Mouse (Mus musculus): ENCODE data around the gene Nuak1. TPM values are rescaled to one million over a fixed set of nuclear protein-coding genes. Genes with fewer than 3 reads are reported as not detected.

Nuak1 gene
- total RNA-seq, 2 experiments from 2014 or later = 19.9 to 20.7 TPM

GRCm38 (mm10) chr10:84382900-84383883, 57.2 kb downstream of the Nuak1 start:
- DNase-seq (ENCODE audit: low spot score in 2 of 2) = no peak

GRCm38 (mm10) chr10:84381276-84381798, 59.1 kb downstream of the Nuak1 start:
- DNase-seq (ENCODE audit: low spot score in 2 of 2) = no peak

GRCm38 (mm10) chr10:84379366-84379765, 61.0 kb downstream of the Nuak1 start:
- no peak for DNase-seq (ENCODE audit: low spot score in 2 of 2)

- no peak for DNase-seq (ENCODE audit: low spot score in 2 of 2)
Measured at GRCm38 (mm10) chr10:84377956-84378355, 62.4 kb downstream of the Nuak1 start.

DNA sequence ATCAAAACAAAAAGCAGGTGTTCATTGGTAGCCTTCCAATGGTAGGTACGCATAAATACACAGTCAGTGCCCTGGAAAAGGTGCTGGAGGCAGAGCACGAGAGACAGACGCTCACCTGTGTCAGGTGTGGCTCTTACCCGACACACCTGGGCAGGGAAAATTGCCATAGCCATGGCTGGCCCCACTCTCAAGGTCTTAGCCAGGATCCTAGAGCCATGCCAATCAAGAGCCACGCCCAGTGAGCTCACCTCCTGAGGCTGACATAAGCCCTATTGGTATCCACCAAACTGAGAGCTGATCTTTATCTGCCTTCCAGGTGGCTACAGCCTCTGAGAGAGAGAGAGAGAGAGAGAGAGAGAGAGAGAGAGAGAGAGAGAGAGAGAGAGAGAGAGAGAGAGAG, 64.1 kb downstream of the Nuak1 start:
- no peak for DNase-seq (ENCODE audit: low spot score in 2 of 2)

DNA sequence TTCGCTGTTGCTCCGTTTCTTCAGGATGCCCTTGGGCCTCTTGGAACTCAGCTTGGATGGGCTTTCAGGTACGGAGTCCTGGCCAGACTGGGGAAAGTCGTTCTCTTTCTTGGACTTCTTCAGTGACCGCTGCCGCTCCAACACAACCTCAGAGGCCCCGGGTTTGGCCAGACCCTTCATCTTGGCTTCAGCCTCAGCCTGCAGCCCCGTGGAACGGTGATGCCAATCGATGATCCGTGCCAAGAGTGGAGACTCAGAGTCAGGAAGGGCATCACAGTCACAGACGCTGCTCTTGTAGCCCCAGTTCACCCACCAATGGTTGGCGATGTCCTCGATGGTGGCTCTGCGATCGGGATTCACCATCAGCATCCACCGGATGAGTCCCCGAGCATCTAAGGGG, 65.4 kb downstream of the Nuak1 start:
- DNase-seq (ENCODE audit: low spot score in 2 of 2) = no peak

DNA sequence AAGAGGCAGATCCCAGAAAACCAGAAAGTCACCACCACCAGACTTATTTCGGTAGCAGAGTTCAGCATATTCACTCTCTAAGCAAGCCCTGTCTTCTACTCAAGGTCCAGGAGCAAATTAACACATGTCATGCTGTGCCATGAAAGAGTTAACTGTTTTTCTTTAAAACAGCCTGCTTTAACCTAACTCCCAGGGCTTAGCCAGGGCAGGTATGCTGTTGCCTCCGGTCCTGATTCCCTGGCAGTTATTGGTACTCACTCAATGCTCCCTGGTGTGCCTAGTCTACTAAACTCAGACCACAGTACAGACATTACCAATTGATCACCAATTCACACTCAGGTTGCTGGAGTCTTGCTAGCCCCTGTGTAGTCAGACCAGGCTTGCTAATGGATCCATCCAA, 66.9 kb downstream of the Nuak1 start:
- no peak for DNase-seq (ENCODE audit: low spot score in 2 of 2)

GRCm38 (mm10) chr10:84372161-84373095, 68.0 kb downstream of the Nuak1 start:
- no peak for DNase-seq (ENCODE audit: low spot score in 2 of 2)

GRCm38 (mm10) chr10:84371681-84372160, 68.7 kb downstream of the Nuak1 start:
- no peak for DNase-seq (ENCODE audit: low spot score in 2 of 2)

GRCm38 (mm10) chr10:84371230-84371629, 69.2 kb downstream of the Nuak1 start:
- DNase-seq (ENCODE audit: low spot score in 2 of 2) = no peak

DNA sequence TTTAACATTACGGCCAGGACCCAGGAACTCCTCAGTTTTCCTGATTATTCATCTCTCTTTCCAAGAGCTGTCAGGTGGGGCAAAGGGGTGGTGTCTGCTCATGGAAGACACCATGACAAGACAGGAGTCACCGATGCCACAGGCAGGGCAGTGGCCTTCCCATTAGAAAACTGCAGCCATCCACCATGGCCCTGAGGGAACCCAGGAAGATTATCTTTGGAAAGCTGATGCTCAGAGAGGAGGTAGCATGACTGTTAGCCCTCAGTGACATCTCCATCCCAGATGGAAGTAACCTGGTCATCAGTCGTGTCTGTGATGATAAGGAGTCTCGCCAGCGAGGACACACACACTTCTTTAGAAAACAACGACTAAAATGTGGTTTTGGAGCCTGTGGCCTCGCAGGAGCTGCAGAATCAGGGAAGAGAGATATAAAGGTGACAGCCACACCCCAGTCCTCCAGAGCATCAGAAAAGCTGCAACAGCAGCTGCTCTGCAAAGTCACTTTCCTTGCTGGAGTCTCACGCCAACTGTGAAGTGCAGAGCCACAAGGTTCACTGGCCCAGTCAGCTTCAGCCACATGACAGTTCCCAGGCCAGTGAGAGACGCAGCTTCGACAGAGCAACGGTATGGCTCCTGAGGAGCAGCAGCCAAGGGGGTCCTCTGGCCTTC, 70.6 kb downstream of the Nuak1 start:
- DNase-seq (ENCODE audit: low spot score in 2 of 2) = no peak

- no peak for DNase-seq (ENCODE audit: low spot score in 2 of 2)
Measured at GRCm38 (mm10) chr10:84368185-84368584, 72.2 kb downstream of the Nuak1 start.

- DNase-seq (ENCODE audit: low spot score in 2 of 2) = no peak
Measured at GRCm38 (mm10) chr10:84365166-84365865, 75.1 kb downstream of the Nuak1 start.

DNA sequence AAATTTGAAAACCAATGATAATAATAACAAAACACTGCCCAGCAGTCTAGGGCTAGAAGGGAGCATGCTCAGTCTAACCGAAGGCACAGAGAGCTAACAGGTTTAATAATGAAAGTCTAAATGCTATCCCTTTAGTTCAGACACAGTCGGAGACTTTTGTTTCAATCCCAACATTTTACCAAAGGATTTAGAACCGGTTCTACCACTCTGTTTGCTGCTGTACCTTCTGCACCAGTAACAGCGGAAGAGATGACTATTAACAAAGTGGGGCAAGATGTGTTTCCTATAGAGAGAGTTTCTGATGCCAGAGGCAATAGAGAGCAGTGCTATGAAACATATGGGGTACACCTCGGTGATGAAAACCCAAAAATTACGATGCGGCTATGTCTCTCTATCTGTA, 76.6 kb downstream of the Nuak1 start:
- DNase-seq (ENCODE audit: low spot score in 2 of 2) = no peak

GRCm38 (mm10) chr10:84360953-84361352, 79.4 kb downstream of the Nuak1 start:
- DNase-seq (ENCODE audit: low spot score in 2 of 2) = no peak

DNA sequence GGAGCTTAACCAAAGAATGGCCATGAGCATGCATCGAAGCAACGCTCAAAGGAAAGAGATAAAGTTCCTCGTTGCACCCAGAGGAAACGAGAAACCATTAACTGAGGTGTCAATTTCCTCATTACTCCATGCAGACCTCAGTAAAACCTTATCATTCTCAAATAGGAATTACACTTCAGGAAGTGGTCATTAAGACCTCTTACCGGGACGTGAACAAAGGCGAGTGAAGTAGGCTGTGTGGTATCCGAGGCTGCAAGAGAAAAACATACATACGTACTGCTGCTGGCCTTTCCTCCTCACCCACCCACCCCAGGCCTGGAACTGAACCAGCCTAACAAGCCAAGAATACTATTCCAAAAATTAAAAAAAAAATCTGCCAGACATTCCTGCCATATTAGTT, 80.0 kb downstream of the Nuak1 start:
- DNase-seq (ENCODE audit: low spot score in 2 of 2) = no peak

DNA sequence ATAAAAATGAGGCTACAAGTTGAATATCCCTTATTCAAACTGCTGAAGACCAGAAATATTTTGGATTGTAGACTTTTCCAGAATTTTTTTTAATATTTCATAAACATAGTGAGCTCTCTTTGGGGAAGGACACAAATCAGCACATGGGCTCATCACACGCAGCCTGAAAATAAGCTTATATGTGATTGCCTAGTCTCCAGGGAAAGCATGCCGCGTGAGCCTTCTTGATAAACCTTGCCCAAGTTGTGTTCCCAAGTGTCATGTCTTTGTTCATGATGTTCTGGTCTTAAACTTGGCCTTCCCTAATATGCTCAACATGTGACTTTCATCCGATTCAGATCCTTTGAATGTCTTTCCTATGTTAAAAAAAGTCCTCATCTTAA, 81.7 kb downstream of the Nuak1 start:
- DNase-seq (ENCODE audit: low spot score in 2 of 2) = no peak

DNA sequence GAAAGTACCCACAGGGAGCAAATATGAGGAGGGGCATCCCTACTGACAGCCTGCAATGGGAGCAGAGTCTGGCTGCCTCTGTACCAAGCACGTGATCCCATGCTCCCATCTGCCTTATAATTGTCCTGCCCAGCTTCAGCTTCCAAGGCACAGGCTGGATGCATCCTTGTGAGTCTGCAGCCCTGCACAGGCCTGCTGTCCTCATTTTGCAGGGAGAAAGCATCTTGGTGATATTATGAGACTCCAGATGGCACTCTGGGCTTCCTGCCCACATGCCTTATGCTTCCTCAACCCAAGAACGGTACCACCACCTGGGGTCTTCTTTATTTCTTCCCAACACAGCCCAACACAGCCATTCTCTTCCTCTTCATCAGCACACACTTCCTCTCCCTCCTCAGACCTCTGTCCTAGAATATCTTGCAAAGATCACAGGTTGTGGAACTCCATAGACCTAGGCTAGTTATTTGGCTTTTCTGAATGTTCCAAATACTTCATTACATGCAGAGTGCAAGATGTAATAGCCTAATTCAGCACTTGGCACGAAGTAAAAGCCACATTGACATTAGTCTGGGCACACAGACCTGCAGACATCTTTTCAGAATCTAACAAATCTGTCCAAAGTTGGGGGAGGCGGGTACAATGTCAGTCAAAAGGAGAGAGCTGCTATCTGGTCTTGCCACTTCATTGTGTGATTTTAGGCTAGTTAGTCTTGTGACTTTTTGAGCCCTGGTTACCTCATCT, 82.2 kb downstream of the Nuak1 start:
- DNase-seq (ENCODE audit: low spot score in 2 of 2) = no peak

GRCm38 (mm10) chr10:84357593-84357992, 82.8 kb downstream of the Nuak1 start:
- no peak for DNase-seq (ENCODE audit: low spot score in 2 of 2)

- DNase-seq (ENCODE audit: low spot score in 2 of 2) = no peak
Measured at GRCm38 (mm10) chr10:84354323-84354722, 86.1 kb downstream of the Nuak1 start.
